Mouse (Mus musculus): ENCODE results near the gene Rsl24d1.
"Not testable (repeated sequence)": the region's sequence is repeated elsewhere in the genome, so short reads cannot be mapped to it uniquely, and the experiment has no call there.

Gene Rsl24d1

DNA sequence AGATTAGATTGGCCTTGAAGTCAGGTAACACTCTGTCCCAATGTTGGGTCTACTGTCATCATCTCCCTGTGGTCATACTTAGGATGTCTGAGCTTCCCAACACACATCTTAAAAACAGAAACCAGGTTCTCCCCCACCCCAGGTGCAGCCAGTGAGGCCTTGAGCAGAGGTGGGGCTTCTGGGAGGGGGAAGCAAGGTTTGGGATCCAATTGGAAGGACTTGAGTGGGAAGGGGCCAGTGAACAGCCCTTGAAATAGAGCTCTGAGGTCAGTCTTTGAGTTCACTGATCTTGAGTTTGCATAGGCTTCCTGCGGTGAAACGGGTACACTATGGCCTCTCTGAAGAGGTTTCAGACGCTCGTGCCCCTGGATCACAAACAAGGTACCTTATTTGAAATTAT, 11.0 kb upstream of the Rsl24d1 start, which contains the start of gene Gm20509:
Gene Gm20509, plus strand, starts transcription at position 290 of the 400 bp plus-strand sequence.
- no peak for DNase-seq

DNA sequence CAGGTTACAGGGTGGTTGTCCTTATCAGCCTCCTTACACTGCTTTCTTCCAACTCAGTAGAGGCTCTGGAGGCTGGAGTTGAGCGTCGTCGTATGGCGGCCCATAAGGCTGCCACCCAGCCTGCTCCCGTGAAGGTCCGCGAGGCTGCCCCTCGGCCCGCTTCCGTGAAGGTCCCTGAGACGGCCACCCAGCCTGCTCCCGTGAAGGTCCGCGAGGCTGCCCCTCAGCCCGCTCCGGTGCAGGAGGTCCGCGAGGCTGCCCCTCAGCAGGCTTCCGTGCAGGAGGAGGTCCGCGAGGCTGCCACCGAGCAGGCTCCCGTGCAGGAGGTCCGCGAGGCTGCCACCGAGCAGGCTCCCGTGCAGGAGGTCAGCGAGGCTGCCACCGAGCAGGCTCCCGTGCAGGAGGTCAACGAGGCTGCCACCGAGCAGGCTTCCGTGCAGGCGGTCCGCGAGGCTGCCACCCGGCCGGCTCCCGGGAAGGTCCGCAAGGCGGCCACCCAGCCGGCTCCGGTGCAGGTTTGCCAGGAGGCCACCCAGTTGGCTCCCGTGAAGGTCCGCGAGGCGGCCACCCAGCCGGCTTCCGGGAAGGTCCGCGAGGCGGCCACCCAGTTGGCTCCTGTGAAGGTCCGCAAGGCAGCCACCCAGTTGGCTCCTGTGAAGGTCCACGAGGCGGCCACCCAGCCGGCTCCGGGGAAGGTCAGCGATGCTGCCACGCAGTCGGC, 9.9 kb upstream of the Rsl24d1 start:
- DNase-seq = peak; percentile 33

DNA sequence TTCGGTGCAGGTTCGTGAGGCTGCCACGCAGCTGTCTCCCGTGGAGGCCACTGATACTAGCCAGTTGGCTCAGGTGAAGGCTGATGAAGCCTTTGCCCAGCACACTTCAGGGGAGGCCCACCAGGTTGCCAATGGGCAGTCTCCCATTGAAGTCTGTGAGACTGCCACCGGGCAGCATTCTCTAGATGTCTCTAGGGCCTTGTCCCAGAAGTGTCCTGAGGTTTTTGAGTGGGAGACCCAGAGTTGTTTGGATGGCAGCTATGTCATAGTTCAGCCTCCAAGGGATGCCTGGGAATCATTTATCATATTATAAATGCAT, 9.4 kb upstream of the Rsl24d1 start:
- no peak for DNase-seq

DNA sequence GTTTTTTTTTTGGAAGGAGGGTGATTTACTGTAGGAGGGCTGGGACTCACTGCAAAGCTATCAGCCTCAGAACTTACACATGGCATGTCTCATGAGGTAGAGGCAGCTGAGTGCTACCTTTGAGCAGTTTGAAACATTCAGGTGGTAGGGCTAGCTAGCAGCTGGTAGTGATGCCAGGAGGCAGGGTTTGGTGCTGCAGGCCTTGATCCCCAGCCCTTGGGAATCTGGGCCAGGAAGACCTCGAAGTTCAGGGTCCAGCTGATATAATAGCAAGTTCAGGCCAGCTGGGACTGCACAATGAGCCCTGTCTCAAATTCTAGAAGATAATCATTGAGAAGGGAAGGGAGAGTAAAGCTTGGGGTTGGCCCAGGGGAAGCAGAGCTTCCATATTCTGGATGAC, 8.1 kb upstream of the Rsl24d1 start:
- no peak for DNase-seq

DNA sequence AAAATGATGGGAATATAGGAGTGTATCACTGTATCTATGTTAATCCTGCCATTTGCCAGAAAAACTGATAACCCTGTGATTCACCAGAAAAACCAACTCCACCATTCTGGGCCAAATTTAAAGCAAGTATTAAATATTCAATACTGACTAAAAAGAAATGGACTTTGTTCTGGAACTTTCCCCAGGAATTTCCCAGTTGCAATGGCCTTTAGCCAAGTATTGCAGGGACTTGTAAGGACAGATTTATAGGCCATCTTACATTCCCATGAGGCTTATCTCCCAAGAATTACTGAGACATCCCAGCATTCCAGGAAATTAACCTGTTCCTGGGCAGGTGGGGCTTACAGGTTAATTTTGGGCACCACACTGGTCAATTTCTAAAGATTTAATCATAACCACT, 7.5 kb upstream of the Rsl24d1 start:
- no peak for DNase-seq

DNA sequence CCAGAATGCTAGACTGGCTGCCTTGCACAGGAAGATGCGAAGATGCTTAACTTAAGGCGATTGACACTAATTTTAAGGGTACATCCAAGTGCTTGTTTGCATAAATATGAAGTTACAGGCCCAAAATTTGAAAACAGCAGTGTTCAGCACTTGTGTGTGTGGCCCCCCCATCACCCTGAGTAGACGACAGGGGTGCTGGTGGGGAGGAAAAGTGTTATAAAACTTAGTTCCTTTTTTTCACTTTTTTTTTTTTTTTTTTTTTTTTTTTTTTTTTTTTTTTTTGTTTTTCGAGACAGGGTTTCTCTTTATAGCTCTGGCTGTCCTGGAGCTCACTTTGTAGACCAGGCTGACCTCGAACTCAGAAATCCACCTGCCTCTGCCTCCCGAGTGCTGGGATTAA, 3.5 kb downstream of the Rsl24d1 start:
- not testable (repeated sequence) for DNase-seq

DNA sequence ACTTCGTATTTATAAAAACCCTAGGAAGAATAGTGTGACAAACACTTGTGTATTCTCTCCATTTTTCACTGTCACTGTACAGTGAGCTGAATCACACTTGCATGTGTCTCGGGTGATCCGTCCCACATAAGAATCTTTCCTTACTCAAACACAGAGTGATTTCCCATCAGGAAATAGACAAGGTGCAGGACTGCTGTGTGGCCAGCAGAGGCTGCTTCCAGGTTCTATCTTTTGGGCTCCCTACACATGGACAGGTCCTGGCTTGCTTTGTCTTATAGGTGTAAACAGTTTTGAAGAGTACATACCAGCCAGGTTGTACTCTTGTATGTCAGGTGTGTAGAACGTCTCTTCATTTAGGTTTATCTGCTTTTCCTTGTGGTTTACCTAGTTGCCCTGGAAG, 4.8 kb downstream of the Rsl24d1 start:
- no peak for DNase-seq

DNA sequence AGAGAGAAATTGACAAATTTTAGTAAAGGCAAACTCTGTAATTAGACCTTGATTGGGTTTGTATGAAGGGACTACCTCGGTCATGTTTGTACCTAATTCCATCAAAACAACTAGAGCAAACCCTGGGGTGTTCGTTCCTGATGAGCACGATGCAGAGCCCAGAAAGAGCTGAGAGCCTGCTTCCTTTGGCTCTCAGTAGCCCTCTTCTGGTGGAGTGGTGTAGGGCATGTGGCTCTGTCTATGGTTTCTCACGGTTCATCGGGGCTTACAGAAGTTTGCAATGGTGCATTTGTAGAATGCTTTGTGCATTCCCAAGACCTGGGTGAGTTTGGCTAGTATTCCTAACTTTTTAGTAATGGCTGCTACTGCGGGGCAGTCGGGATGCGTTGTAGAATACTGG, 8.5 kb downstream of the Rsl24d1 start:
- peak; percentile 40 for DNase-seq

DNA sequence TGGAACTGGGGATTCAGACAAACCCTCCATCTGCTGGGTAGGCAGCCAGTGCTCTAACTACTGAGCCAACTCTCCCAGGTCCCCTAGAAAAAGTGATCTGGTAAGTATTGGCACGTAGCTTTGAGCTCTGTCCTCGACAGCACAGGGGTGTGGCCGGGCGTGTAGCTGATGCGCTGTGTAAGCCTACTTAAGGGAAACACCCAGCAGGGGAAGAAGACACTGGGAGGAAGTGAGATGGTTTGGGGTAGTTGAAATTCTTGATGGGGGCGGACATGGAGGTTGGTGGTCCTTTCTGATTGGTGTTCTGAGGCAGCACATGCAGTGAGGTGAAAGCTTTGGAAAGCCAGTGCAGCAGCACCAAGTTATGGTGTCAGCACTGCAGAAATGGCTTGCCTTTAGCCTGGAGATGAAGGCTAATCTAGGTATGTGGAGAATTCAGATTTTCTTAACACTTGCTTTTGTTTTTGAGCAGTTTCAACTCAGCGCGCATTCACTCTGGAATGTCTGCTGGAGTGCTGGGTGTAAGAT, 11.9 kb downstream of the Rsl24d1 start:
- DNase-seq = no peak

DNA sequence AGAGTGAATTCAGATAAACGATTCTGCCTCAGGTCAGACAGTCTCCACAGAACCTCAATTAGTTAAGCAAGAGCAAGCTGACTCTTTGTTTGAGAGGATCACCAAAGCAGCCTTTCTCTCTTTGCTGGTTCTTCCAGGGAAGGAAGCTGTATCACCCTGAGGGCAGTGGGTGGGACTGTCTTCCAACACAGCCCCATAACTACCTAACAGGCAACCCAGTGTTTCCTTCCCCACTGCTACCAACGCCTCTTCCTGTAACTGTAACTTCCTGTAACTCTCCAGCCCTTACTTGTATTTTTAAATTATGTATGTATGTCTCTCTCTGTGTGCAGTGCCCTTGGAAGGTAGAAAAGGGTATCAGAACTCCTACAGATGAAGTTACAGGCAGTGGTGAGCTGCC, 14.2 kb downstream of the Rsl24d1 start:
- no peak for DNase-seq

DNA sequence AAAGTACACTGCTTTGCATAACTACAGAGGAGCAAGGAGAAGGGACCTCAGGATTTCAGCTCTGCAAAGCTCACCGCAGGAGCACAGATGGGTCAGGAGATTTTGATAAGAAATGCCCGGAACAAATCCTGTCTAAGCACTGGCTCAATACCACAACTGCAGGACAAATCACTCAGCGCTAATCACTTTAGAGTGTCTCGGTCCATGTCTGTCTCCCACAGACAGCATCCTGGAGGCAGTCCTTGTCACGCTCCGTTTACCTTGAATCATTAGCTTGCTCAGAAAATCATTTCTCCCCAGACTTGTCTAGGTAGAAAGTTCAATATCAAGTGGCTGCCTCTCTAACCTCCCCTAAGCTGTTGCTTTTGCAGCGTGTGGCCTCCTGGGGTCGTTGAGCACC, 16.6 kb downstream of the Rsl24d1 start:
- no peak for DNase-seq

DNA sequence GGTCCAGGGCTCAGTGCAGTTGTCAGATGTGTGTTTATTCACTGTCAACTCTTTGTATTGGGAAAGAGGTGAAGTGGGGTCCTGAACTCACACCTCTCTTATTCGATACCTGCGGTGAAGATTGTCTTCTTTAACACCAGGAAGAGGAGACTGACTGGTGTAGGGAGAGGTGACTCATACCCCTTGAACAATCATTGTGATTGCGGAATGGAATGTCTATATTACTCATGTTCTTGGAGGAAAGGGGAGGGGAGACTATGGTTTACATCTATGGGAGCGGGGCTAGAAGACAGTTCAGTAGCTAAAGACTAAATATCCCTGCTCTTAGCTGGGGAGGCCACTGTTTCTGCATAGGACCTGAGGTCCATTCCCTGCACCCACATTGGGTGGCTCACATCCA, 17.3 kb downstream of the Rsl24d1 start:
- DNase-seq = no peak

DNA sequence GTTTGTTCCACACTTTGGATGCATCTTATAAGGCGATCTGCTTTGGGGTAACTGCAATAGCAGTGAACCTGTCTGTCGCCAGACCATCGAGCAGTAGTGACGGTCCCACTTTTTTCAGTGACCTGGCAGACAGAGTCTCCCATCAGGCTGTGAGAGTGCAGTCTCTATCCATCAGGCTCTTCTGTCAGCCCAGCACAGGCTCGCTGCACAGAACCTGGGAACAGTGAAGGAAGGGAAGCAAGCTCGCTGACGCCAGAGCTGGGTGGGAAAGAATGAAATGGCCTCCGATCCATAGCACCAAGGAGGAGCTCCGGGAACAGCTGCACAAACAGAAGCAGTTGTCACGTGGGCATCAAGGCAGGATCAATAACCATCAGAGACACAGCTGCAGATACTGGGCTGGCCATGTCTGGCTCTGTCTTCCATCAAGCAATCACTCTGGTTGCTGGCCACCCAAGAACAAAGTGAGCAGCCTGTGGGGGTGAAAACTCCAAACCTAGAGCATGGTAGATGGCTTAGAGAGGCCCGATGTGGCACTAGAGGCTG, 24.2 kb downstream of the Rsl24d1 start:
- DNase-seq = no peak

DNA sequence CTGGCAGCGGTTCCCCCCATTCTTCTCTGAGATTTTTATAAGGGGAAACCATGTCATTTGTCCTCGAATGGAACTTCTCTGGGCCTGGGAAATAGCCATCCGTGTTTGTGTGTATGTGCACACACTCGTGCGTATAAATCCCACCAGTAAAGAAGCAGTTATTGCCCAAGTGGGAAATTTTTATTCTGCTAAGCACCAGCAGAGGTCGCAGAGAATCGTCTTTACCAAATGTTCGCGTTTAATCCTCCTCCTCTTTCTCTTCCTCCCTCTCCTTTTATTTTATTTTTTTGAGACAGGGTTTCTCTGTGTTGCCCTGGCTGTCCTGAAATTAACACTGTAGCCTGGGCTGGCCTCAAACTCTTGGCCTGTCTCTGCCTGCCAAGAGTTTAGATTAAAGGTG, 41.1 kb downstream of the Rsl24d1 start:
- DNase-seq = peak; percentile 15

DNA sequence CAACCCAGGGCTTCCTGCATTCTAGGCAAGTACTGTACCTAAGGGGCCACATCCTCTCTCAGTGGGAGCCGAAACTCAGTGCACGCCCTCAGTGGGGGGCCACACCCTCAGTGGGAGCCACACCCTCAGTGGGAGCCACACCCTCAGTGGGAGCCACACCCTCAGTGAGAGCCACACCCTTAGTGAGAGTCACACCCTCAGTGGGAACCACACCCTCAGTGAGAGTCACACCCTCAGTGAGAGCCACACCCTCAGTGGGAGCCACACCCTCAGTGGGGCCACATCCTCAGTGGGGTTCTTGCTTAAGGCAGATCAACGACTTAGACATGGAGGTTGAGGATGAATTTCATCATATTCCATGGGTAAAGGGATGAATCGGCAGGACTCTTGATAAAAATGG, 44.7 kb downstream of the Rsl24d1 start:
- DNase-seq = no peak

DNA sequence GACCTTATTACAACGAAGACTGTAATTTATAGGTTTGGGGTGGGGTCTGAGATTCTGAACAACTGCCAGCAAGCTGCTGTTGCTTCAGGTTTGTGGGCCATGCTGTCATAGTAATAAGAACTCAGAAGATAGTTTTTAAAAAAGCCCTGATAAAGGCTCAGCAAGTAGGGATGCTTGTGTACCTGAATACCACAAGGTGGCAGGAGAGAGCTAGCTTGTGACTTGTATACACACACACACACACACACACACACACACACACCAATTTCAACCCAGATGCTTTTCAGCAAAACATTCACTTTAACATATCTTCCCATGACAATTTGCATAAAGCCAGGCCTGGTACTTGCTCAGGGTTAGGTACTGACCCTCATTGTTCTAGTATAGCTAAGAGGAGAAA, 46.0 kb downstream of the Rsl24d1 start:
- DNase-seq = peak; percentile 19

DNA sequence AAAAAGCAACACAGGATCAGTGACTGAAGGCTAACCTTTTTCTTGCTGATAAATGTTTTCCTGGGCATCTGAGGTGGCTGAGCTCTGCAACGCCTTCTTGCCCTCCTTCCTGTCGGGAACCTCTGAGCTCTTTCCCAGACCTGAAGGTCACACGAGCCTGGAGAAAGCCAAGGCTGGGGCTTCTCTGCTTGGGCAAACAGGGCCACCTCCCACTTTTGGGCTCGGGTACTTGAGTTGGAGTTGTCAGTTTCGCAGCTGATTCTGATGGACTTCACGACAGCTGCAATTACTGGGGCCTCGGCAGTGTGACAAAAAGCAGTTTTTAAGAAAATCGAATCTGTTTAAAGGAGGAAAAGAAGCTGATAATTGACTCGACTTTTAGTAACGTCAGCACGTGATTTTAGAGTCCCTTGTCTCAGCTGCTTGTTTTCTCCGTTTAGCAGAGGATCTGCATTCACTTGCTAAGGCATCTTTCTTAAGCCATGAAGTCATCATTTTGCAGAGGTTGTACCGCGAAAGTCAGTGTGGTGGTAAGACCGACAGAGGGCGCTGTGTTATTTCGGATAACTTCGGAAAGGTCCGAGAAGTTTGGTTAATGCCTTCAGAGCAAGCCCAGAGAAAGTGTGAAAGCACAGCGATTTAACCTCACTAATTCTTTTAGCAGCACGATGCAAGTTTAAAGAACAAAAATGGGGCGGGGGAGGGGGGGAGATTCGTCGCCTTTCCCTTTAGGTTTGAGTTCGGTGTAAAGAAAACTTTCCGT, 49.5 kb downstream of the Rsl24d1 start:
- peak; percentile 78 for DNase-seq

DNA sequence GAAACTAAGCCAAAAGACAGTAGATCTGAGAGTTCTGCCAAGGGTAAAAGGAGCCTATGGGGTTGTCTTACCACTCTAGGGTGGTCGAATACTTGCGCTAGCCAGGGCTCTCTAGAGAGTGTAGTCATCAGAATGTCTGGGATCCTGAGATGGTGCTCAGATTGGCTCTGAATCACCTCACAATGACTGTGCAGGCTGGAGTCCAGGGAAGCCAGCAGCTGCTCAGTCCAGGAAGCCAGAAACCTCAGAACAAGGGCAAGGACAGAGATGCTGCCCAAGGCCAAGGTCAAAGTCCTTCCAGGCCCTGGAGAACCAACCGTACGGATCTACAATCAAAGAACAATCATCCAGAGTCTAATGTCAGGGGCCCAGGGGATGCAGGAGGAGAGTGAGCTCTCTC, 52.4 kb downstream of the Rsl24d1 start:
- DNase-seq = no peak
